Mouse (Mus musculus) MN1 (cell line): ENCODE results near the gene Pip4k2b.
A peak's percentile ranks its signal among the peaks of the same experiment; 100 is the strongest.
"Not testable (repeated sequence)": the region's sequence is repeated elsewhere in the genome, so short reads cannot be mapped to it uniquely, and the experiment has no call there.

Experiments used
- DNase-seq: peaks from one replicate; pipeline ENCODE4 v3.0.0-alpha.2; 2016; ENCODE audit warnings: low spot score

The Pip4k2b gene

GRCm38 (mm10) chr11:97744063-97744717 is at the start of gene Pip4k2b:
Pip4k2b (minus strand) TSS chr11:97744704.
- DNase-seq = peak; percentile 67

- DNase-seq = peak; percentile 71
These were observed 48.7 kb upstream of the Pip4k2b start for GRCm38 (mm10) chr11:97793165-97793564.

- DNase-seq = not testable (repeated sequence)
These were observed 46.4 kb upstream of the Pip4k2b start for GRCm38 (mm10) chr11:97790778-97791438.

- no peak for DNase-seq
These were observed 45.2 kb upstream of the Pip4k2b start for GRCm38 (mm10) chr11:97789727-97790126.

- DNase-seq = no peak
These were observed 43.5 kb upstream of the Pip4k2b start for GRCm38 (mm10) chr11:97787961-97788360.

- DNase-seq = no peak
These were observed 38.0 kb upstream of the Pip4k2b start for GRCm38 (mm10) chr11:97782564-97782895.

GRCm38 (mm10) chr11:97781832-97782563 is 37.5 kb upstream of the Pip4k2b start, which contains the start of gene Rpl23:
Rpl23 (minus strand) TSS chr11:97782437.
- peak; percentile 98 for DNase-seq

GRCm38 (mm10) chr11:97781478-97781831 is 37.0 kb upstream of the Pip4k2b start:
- no peak for DNase-seq

- no peak for DNase-seq
These were observed 35.6 kb upstream of the Pip4k2b start for GRCm38 (mm10) chr11:97779968-97780701.

GRCm38 (mm10) chr11:97778918-97779317 is 34.4 kb upstream of the Pip4k2b start:
- DNase-seq = no peak

- peak; percentile 62 for DNase-seq
These were observed 32.6 kb upstream of the Pip4k2b start for GRCm38 (mm10) chr11:97777129-97777529.

- no peak for DNase-seq
These were observed 32.1 kb upstream of the Pip4k2b start for GRCm38 (mm10) chr11:97776497-97777128.

GRCm38 (mm10) chr11:97775808-97776496 is 31.4 kb upstream of the Pip4k2b start, which contains the start of gene 1700001P01Rik:
1700001P01Rik (minus strand) TSS chr11:97775918.
- DNase-seq = no peak

- no peak for DNase-seq
These were observed 30.7 kb upstream of the Pip4k2b start for GRCm38 (mm10) chr11:97775186-97775585.

GRCm38 (mm10) chr11:97771410-97771809 is 26.9 kb upstream of the Pip4k2b start:
- no peak for DNase-seq

GRCm38 (mm10) chr11:97769704-97770103 is 25.2 kb upstream of the Pip4k2b start:
- no peak for DNase-seq

- DNase-seq = peak; percentile 97
These were observed 21.8 kb upstream of the Pip4k2b start, which contains the start of gene Cwc25 for GRCm38 (mm10) chr11:97766154-97766881. Cwc25 (minus strand) TSS chr11:97766556.

GRCm38 (mm10) chr11:97761638-97762037 is 17.1 kb upstream of the Pip4k2b start:
- no peak for DNase-seq

- DNase-seq = no peak
These were observed 14.4 kb upstream of the Pip4k2b start for GRCm38 (mm10) chr11:97758942-97759341.

- no peak for DNase-seq
These were observed 13.6 kb upstream of the Pip4k2b start for GRCm38 (mm10) chr11:97758125-97758524.
